Mouse (Mus musculus) spleen, adult 2 months (tissue): Measurements from ENCODE around the gene Brd1.

ENCODE experiments used
- CTCF ChIP-seq: fragments of 200-500 bp; IDR thresholded peaks from 2 replicates; pipeline ENCODE4 v1.5.1; 2011; ENCODE audit warnings: mild to moderate bottlenecking, inconsistent platforms; ENCODE audit not compliant: insufficient read depth, insufficient read length, insufficient replicate concordance; ENCODE audit errors: extremely low read depth
- POLR2A ChIP-seq: fragments of 200-500 bp; IDR thresholded peaks from 2 replicates; pipeline ENCODE4 v1.6.1; 2011; ENCODE audit warnings: low read depth, low read length, inconsistent platforms

DNA sequence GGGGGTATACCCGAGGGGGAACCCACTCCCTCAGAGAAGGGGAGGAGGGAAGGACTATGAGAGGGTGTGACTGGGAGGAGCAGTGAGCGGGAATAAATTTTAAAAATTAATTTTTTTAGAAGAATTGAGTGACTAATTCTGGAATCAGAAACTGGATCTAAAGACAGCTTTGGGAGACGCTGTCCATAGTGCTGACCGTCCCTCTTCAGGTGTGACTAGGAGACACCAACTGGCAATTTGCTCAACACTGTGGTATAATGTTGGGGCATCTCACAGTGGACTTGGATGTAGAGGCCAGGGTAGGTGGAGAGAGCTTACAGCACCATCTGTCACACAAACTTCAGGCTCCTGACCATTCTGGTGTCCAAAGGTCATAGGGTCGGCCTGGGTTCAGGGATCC, 82.0 kb downstream of the Brd1 start:
- TF ChIP-seq CTCF (no peak), POLR2A (no peak)
